In genomic region chr11:46061776-46062445, GRCm38 (mm10) we compare ENCODE assay signal across 12 mouse cellular contexts. TPM values are rescaled to one million over a fixed set of nuclear protein-coding genes. Genes with fewer than 3 reads are reported as not detected.
DNase-seq lines count a peak whose midpoint lies in the region; ATAC-seq and TF ChIP-seq lines count a peak whose summit lies in the region.
"Had no signal": no experiment of that assay in that cellular context is flagged by ENCODE, and none has a peak within 500 bp of the region (broad histone marks: within the 10 kb centered on the region; RNA-seq: fewer than 3 reads in every experiment).

No protein-coding gene starts in this region.

- WGBS in heart, embryonic 12.5 days = 50% methylated on average over 6 of the region's 6 CpGs
- WGBS in lung, embryonic 14.5 days = 49% methylated on average over 6 of the region's 6 CpGs

- ATAC-seq in heart, embryonic 12.5 days (ENCODE audit: insufficient number of reproducible peaks, low FRiP score) = no peak
- ATAC-seq in lung, embryonic 14.5 days (ENCODE audit: insufficient read depth) = no peak
- peak; percentile 79 for ATAC-seq in granulocyte monocyte progenitor cell, adult 5-6 weeks (replicated peaks; ENCODE audit: poor library complexity, severe bottlenecking)
- ATAC-seq: midbrain, embryonic 15.5 days had no signal

- no peaks in the 10 kb centered on the region for H3K9me3 ChIP-seq in heart, embryonic 12.5 days (replicated peaks)
- no peaks in the 10 kb centered on the region for H3K9me3 ChIP-seq in lung, embryonic 14.5 days (ENCODE audit: low read depth, low read length)
- H3K9me3 ChIP-seq: midbrain, embryonic 15.5 days had no signal

- TF ChIP-seq CTCF in lung, embryonic 14.5 days (IDR thresholded peaks at IDR 0.05; ENCODE audit: low read depth) = no peak

- H3K4me1 ChIP-seq in heart, embryonic 12.5 days (replicated peaks) = peaks cover 71% of the 10 kb centered on the region
- peaks cover 45% of the 10 kb centered on the region for H3K4me1 ChIP-seq in lung, embryonic 14.5 days (ENCODE audit: insufficient read depth)

- 0 out of 2 replicates have a peak overlapping the region, but pooled peaks have one; percentile 9 for H3K4me2 ChIP-seq in heart, embryonic 12.5 days
- peak overlapping the region; percentile 13; the same call in 1 of the 2 replicates for H3K4me2 ChIP-seq in lung, embryonic 14.5 days
- H3K4me2 ChIP-seq: midbrain, embryonic 15.5 days had no signal

- H3K27me3 ChIP-seq in heart, embryonic 12.5 days (replicated peaks) = no peaks in the 10 kb centered on the region
- no peaks in the 10 kb centered on the region for H3K27me3 ChIP-seq in lung, embryonic 14.5 days (ENCODE audit: insufficient read depth, low read length)
- no peaks in the 10 kb centered on the region for H3K27me3 ChIP-seq in splenic B cell, adult 2 months (ENCODE audit: control insufficient read depth, insufficient read depth, low read length, poor library complexity, severe bottlenecking)
- H3K27me3 ChIP-seq: midbrain, embryonic 15.5 days had no signal

- H3K36me3 ChIP-seq in heart, embryonic 12.5 days = peaks cover 42% of the 10 kb centered on the region
- H3K36me3 ChIP-seq in lung, embryonic 14.5 days (ENCODE audit: insufficient read depth) = peaks cover 40% of the 10 kb centered on the region
- peaks cover 8% of the 10 kb centered on the region; the same call in 1 of the 2 replicates for H3K36me3 ChIP-seq in splenic B cell, adult 2 months (ENCODE audit: control insufficient read depth, insufficient read depth, low read length, poor library complexity, severe bottlenecking)

- intact Hi-C loops in heart, postnatal 10 days (cut with DNase I) = loop anchor here (5.0 kb wide), 1 partner anchor 50 kb away; no protein-coding TSS in a partner anchor

- H3K4me3 ChIP-seq in heart, embryonic 12.5 days = no peak overlapping the region
- H3K4me3 ChIP-seq in lung, embryonic 14.5 days (ENCODE audit: low read depth, low read length) = no peak overlapping the region
- H3K4me3 ChIP-seq: midbrain, embryonic 15.5 days had no signal

- H3K9ac ChIP-seq in heart, embryonic 12.5 days = no peak overlapping the region
- no peak overlapping the region for H3K9ac ChIP-seq in lung, embryonic 14.5 days
- H3K9ac ChIP-seq: midbrain, embryonic 15.5 days had no signal

- H3K27ac ChIP-seq in heart, embryonic 12.5 days (ENCODE audit: poor library complexity, severe bottlenecking) = peak overlapping the region; percentile 61
- peak overlapping the region; percentile 21; the same call in 1 of the 2 replicates for H3K27ac ChIP-seq in lung, embryonic 14.5 days (ENCODE audit: low read depth)
- H3K27ac ChIP-seq: midbrain, embryonic 15.5 days had no signal

- DNase-seq in heart, postnatal 10 days = no peak
- peak; percentile 49 for DNase-seq in lung, embryonic 14.5 days
- DNase-seq in lung, postnatal 14 days = no peak
- peak; percentile 56 for DNase-seq in splenic B cell, adult 2 months (ENCODE audit: low read depth, low spot score)
- DNase-seq in layer of hippocampus, adult 11-12 months (ENCODE audit: low spot score) = no peak
- DNase-seq in cerebellum, adult 11 months = no peak
- DNase-seq: adrenal gland, adult 2 months; embryo, embryonic 11 days; right cerebral cortex, postnatal 14 days had no signal

RNA-seq across cellular contexts. Expression of gene Adam19, which starts 6.1 kb away (rescaled TPM):
- 44.2 and 48.3 TPM in 2 replicates for polyA plus RNA-seq in heart, embryonic 12.5 days (2016; fragmentation: Nextera tagmentation; extraction: Ambion mirVana)
- total RNA-seq in heart, postnatal 10 days (2021) = 100 to 1,000 TPM; 115 to 153 TPM
- 25.4 and 27.0 TPM in 2 replicates for polyA plus RNA-seq in lung, embryonic 14.5 days (2014; fragmentation: Nextera tagmentation; extraction: Ambion mirVana)
- total RNA-seq in granulocyte monocyte progenitor cell, adult 5-6 weeks (2014; fragmentation: Nextera tagmentation) = 0.19 TPM in 1 of 2 replicates, not detected in the other
- 0.26 and 0.43 TPM in 2 replicates for total RNA-seq in granulocyte monocyte progenitor cell, adult 5-6 weeks (2017)

RNA-seq across cellular contexts. Expression of gene Gm12166, which starts 9.8 kb away (rescaled TPM):
- polyA plus RNA-seq in heart, embryonic 12.5 days (2016; fragmentation: Nextera tagmentation; extraction: Ambion mirVana) = 3.4 and 4.0 TPM in 2 replicates
- total RNA-seq in heart, postnatal 10 days (2021) = 1 to 10 TPM; 2.5 to 3.4 TPM
- 4.9 and 6.1 TPM in 2 replicates for polyA plus RNA-seq in lung, embryonic 14.5 days (2014; fragmentation: Nextera tagmentation; extraction: Ambion mirVana)
- 9.0 and 11.9 TPM in 2 replicates for total RNA-seq in granulocyte monocyte progenitor cell, adult 5-6 weeks (2014; fragmentation: Nextera tagmentation)
- 20.7 and 35.7 TPM in 2 replicates for total RNA-seq in granulocyte monocyte progenitor cell, adult 5-6 weeks (2017)

Comparison
In these comparisons a context has a peak if more than half of its experiments do, and no peak if none do; other contexts are left out.
1. DNase-seq: peak in lung, embryonic 14.5 days (single experiment) and splenic B cell, adult 2 months (single experiment); none in heart, postnatal 10 days (0 of 2), lung, postnatal 14 days (single experiment), layer of hippocampus, adult 11-12 months (single experiment) and cerebellum, adult 11 months (single experiment).
2. RNA of gene Adam19, which starts 6.1 kb away (total RNA-seq): 115 to 153 TPM in heart, postnatal 10 days; 0.19 to 0.43 TPM in granulocyte monocyte progenitor cell, adult 5-6 weeks; every median in the first group is over 10 times any median in the second.